Mouse (Mus musculus) urinary bladder, adult 2 months (tissue): ENCODE measurements around the gene Rpl36. TPM values are rescaled to one million over a fixed set of nuclear protein-coding genes. Genes with fewer than 3 reads are reported as not detected.

Source experiments
- DNase-seq: peaks from one replicate; pipeline ENCODE4 v3.0.0; 2022; ENCODE audit warnings: low spot score
- polyA plus RNA-seq: library from polyadenylated mRNA; depleted of rRNA; stranded (reverse); fragments of >200 nt; gene quantifications from 2 replicates; pipeline ENCODE4 v1.2.3, GENCODE M21; 2012; rRNA removed

The Rpl36 gene
- polyA plus RNA-seq, 1 experiment: 2,588 TPM

GRCm38 (mm10) chr17:56647546-56647945 lies 34.3 kb downstream of the Rpl36 start:
- DNase-seq: no peak

- no peak for DNase-seq
These were observed 38.6 kb downstream of the Rpl36 start for GRCm38 (mm10) chr17:56651801-56652200.

- DNase-seq: no peak
These were observed 41.6 kb downstream of the Rpl36 start for GRCm38 (mm10) chr17:56654771-56655170.

- no peak for DNase-seq
These were observed 42.1 kb downstream of the Rpl36 start for GRCm38 (mm10) chr17:56655311-56655710.

GRCm38 (mm10) chr17:56656171-56656570 lies 43.0 kb downstream of the Rpl36 start:
- DNase-seq: no peak

GRCm38 (mm10) chr17:56663659-56664058 lies 50.4 kb downstream of the Rpl36 start:
- DNase-seq: no peak

Other genes starting within 250 kb of the Rpl36 start
- gene Ptprs, start 136.9 kb upstream of the Rpl36 start, polyA plus RNA-seq: 313 and 341 TPM in 2 replicates
- not detected in 2 replicates for gene Znrf4, start 101.0 kb upstream of the Rpl36 start, polyA plus RNA-seq
- 15.6 and 22.1 TPM in 2 replicates for gene Gm20219, start 59.0 kb upstream of the Rpl36 start, polyA plus RNA-seq
- gene Safb2, start 28.8 kb upstream of the Rpl36 start, polyA plus RNA-seq: 38.5 and 80.7 TPM in 2 replicates
- 47.8 and 65.8 TPM in 2 replicates for gene Safb, start 28.6 kb upstream of the Rpl36 start, polyA plus RNA-seq
- 169 and 183 TPM in 2 replicates for gene 2410015M20Rik, start 3.6 kb upstream of the Rpl36 start, polyA plus RNA-seq
- 61.4 and 64.6 TPM in 2 replicates for gene Lonp1, start 13.5 kb downstream of the Rpl36 start, polyA plus RNA-seq
- 19.1 and 25.7 TPM in 2 replicates for gene Catsperd, start 14.7 kb downstream of the Rpl36 start, polyA plus RNA-seq
- gene Ranbp3, start 59.9 kb downstream of the Rpl36 start, polyA plus RNA-seq: 72.5 and 77.3 TPM in 2 replicates
- gene Ndufa11, start 104.4 kb downstream of the Rpl36 start, polyA plus RNA-seq: 308 and 313 TPM in 2 replicates
- gene Vmac, start 104.6 kb downstream of the Rpl36 start, polyA plus RNA-seq: 18.2 and 26.4 TPM in 2 replicates
- gene Nrtn, start 144.1 kb downstream of the Rpl36 start, polyA plus RNA-seq: 22.8 and 28.7 TPM in 2 replicates
- gene Dus3l, start 151.3 kb downstream of the Rpl36 start, polyA plus RNA-seq: 50.0 and 61.3 TPM in 2 replicates
- gene Prr22, start 156.8 kb downstream of the Rpl36 start, polyA plus RNA-seq: 1.1 and 1.5 TPM in 2 replicates
- gene Rfx2, start 217.6 kb downstream of the Rpl36 start, polyA plus RNA-seq: 6.6 and 9.4 TPM in 2 replicates